Mouse (Mus musculus): ENCODE data around the gene Setx. TPM values are rescaled to one million over a fixed set of nuclear protein-coding genes. Genes with fewer than 3 reads are reported as not detected.
"Not testable (repeated sequence)": the region's sequence is repeated elsewhere in the genome, so short reads cannot be mapped to it uniquely, and the experiment has no call there.

Gene Setx
- polyA plus RNA-seq, 1 experiment from 2014 or later, result 11.8 TPM

DNA sequence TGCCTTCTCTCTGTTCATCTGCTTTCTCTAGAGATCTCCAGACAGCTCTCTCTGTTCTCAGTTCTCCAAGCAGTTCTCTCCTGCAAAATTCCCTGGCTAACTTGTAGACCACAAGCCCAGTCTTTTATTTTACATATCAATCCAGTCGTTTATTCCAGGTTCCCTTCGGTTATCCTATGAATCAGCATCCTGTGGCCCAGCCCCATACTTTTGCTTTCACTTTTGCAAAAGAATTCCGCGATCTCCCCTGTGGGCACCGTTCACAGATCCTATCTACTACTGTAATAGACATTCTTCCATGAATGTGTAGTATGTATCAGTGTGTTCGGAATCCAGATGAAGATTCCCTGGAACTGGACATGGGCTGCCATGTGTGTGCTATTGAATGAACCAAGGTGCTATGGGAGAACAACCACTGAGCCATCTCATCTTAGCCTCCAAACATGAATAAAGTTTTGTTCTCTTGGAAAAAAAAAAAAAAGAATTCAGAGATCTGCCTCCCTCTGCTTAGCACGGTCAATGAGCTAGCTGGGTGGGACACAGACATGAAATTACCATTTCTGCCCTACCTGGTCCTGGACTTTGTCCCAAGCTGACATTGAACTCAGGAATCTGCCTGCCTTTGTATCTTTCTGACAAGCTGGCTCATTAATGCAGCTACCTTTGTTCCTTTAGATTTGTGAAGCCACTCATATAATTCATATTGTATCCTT lies 23.0 kb upstream of the Setx start:
- DNase-seq (ENCODE audit: low spot score), result no peak
- H3K36me3 ChIP-seq, result no peaks in the 10 kb centered on the region
- WGBS, result 84% methylated on average over 7 of the region's 7 CpGs
- peaks cover 6% of the 10 kb centered on the region; the same call in 1 of the 2 replicates for H3K4me1 ChIP-seq
- H3K4me3 ChIP-seq, result no peak overlapping the region
- no peaks in the 10 kb centered on the region for H3K27me3 ChIP-seq (ENCODE audit: low read depth, poor library complexity, severe bottlenecking)
- no peak overlapping the region for H3K27ac ChIP-seq (replicated peaks)
- H3K9me3 ChIP-seq (replicated peaks), result no peaks in the 10 kb centered on the region

DNA sequence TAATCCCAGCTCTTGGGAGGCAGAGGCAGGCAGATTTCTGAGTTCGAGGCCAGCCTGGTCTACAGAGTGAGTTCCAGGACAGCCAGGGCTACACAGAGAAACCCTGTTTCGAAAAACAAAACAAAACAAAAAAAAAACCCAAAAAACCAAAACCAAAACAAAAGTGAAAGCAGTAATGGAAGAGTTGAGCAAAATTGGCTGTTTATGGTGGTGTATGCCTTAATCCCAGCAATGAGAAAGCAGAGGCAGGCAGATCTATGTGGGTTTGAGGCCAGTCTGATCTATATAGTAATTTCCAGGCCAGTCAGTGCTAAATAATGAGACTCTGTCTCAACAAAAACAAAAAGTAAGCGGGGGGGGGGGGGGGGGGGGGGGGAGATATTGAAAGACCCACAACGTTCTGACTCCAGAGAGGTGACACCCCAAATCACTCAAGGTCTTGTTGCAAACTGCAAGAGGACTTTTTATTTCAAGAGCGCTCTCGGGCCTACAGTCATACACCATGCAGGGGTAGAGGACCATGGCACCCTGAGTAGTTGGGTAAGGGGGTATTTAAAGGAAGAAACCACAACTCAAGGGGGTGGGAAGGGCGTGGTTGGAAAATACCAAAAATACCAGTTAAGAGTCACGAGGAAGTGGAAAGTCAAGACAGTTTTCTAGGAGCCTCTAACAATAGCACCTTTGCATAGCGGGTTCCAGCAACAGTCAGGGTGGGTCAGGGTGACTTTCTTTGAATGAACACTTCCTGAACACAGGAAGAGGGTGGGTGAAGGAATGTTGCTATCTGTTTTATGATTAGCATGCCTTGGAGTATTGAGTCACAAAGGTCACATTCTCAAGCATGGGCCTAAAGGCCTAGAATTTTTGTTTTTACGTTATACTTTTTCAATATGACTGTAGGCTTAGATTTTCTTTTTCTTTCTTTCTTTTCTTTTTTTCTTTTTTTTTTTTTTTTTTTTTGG lies 21.3 kb upstream of the Setx start:
- not testable (repeated sequence) for DNase-seq (ENCODE audit: low spot score); H3K27ac ChIP-seq (replicated peaks); H3K4me1 ChIP-seq; H3K36me3 ChIP-seq; H3K9me3 ChIP-seq (replicated peaks); H3K4me3 ChIP-seq; H3K27me3 ChIP-seq (ENCODE audit: low read depth, poor library complexity, severe bottlenecking)
- WGBS, result 84% methylated on average over 10 of the region's 10 CpGs

DNA sequence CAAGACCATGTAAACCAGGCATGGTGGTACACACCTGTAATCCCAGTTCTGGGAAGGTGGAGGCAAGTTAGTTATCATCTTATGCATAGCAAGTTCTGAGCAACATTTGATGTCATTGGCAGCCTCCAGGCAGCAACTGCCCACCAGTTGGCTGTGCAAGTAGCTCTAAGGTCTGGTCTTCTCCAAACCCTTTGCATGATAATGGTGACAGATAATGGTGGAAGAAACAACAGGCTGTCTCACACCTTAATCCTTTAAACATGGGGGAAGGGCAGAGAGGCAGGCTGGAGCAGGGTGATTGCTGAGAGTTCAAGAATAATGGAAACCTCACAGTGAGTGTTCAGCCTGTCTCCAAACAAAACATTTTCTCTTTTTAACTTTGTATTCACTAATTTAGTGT lies 3.0 kb upstream of the Setx start:
- Histone ChIP-seq H3K27ac (replicated peaks) (no peak overlapping the region), H3K4me3 (no peak overlapping the region), H3K4me1 (peaks cover 11% of the 10 kb centered on the region), H3K36me3 (no peaks in the 10 kb centered on the region), H3K9me3 (replicated peaks) (no peaks in the 10 kb centered on the region), H3K27me3 (ENCODE audit: low read depth, poor library complexity, severe bottlenecking) (no peaks in the 10 kb centered on the region)
- DNase-seq (ENCODE audit: low spot score), result no peak

DNA sequence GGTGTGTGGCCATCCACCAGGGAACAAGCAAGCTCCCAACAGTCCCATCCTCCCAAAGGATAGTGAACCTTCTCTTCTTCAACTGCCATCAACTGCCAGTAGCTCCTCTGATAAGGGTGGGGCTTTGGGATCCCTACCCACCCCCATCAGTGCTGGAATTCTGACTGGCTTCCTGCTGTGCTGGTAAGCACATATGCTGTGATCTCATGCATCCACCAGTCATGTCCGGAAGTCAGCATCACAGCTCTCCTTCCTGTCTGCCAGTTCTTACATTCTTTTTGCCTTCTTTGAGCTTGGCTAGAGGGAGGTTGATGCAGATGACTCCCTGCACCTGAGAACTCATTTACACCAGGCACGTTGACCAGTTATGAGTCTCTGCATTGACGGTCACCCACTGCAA lies 1.5 kb upstream of the Setx start:
- 82% methylated on average over 3 of the region's 3 CpGs for WGBS
- H3K4me1 ChIP-seq, result peaks cover 21% of the 10 kb centered on the region
- no peaks in the 10 kb centered on the region for H3K27me3 ChIP-seq (ENCODE audit: low read depth, poor library complexity, severe bottlenecking)
- H3K4me3 ChIP-seq, result no peak overlapping the region
- no peaks in the 10 kb centered on the region for H3K9me3 ChIP-seq (replicated peaks)
- no peak for DNase-seq (ENCODE audit: low spot score)
- no peak overlapping the region for H3K27ac ChIP-seq (replicated peaks)
- H3K36me3 ChIP-seq, result peaks cover 11% of the 10 kb centered on the region

DNA sequence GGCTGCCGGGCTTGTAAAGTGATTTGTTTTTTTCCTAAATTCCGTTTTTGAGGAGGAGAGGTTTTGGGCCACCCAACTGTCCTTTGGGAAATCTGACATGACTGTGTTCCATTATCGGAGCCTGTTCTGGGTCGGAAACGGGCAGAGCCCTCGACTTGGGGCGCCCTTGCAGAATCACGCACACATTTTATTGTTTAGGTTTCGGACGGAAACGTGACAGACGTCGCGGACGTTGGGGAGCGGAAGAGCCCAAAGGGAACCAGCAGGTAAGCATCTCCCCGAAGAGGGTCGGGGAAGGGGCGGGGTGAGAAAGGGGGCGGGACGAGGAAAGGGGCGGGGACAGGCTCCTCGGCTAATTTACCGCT lies 572 bp downstream of the Setx start:
- Histone ChIP-seq H3K4me1 (peaks cover 21% of the 10 kb centered on the region), H3K36me3 (peaks cover 31% of the 10 kb centered on the region), H3K27ac (replicated peaks) (peak overlapping the region; percentile 94), H3K4me3 (peak overlapping the region; percentile 93), H3K9me3 (replicated peaks) (no peaks in the 10 kb centered on the region), H3K27me3 (ENCODE audit: low read depth, poor library complexity, severe bottlenecking) (no peaks in the 10 kb centered on the region)
- no peak for DNase-seq (ENCODE audit: low spot score)
- WGBS, result under 1% methylated on average over 24 of the region's 24 CpGs

DNA sequence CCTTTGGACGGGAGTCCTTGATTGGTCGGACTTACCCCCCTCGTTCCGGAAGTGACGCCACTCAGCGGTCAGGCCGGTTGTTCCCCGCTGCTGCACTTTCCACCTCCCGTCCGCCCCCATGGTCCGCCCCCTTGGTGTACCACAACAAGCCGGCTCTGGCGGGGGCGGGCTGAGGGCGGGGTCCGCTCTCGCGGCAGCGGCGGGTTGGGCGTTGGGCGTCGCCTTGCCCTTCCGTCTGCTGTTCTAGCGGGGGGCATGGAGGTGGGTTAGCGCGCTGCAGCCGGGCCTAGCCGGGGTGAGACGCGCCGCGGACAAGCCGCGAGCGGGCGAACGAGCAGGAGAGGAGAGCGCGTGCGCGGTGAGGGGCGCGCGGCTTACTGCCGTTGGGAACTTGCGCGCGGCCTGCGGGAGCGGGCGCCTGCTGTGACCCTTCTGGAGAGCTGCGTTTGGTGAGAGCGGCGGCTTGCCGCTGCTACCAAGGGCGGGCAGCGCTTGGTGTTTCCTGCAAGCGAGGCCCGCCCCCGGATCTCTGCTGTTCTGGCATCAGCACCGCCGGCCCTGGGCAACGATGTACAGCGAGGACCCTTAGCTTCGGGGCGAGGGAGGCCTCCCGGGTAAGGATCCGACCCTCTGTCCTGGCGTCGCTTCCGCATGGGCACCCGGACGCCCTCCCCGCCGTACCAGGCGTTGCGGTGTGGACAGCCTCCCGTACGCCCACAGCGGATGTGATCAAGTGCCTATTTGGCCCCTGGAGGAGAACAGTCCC lies 1.1 kb downstream of the Setx start:
- Histone ChIP-seq H3K27me3 (ENCODE audit: low read depth, poor library complexity, severe bottlenecking) (no peaks in the 10 kb centered on the region), H3K4me3 (peak overlapping the region; percentile 93), H3K4me1 (peaks cover 21% of the 10 kb centered on the region), H3K36me3 (peaks cover 37% of the 10 kb centered on the region), H3K9me3 (replicated peaks) (no peaks in the 10 kb centered on the region), H3K27ac (replicated peaks) (peak overlapping the region; percentile 94)
- peak; percentile 100 for DNase-seq (ENCODE audit: low spot score)
- WGBS, result under 1% methylated on average over 81 of the region's 81 CpGs

DNA sequence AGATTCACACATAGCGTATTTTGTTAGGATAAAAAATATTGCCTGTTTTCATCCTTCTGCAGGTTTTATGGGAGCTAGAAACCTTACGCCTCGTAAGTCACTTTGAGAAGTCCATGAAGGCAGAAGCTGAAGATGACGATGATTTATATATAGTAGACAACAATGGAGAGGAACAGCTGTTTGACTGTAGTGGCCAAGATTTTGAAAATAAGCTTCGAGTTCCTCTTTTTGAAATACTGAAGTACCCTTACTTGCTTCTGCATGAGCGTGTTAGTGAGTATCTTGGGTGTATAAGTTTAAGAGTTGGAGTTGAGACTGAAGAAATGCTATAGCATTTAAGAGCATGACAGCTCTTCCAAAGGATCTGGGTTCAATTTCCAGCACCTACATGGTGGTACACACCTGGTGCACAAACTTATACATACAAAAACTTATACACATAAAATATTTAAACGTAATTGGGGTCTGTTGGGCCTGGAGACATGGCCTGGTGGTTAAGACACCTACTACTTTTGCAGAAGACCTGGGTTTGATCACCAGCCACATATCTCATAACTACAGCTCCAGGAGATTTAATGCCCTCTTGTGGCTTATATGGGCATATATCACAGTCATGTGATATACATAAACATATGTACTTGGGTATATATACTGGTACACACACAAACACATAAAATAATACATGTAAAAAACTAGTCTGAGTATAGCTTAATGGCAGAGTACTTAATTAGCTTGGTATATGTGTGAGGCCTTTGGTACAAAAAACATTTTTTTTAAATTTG lies 6.3 kb downstream of the Setx start:
- Histone ChIP-seq H3K4me3 (no peak overlapping the region), H3K4me1 (peaks cover 16% of the 10 kb centered on the region), H3K27ac (replicated peaks) (no peak overlapping the region), H3K36me3 (peaks cover 86% of the 10 kb centered on the region), H3K9me3 (replicated peaks) (no peaks in the 10 kb centered on the region), H3K27me3 (ENCODE audit: low read depth, poor library complexity, severe bottlenecking) (no peaks in the 10 kb centered on the region)
- no peak for DNase-seq (ENCODE audit: low spot score)
- WGBS, result 94% methylated on average over 7 of the region's 7 CpGs

DNA sequence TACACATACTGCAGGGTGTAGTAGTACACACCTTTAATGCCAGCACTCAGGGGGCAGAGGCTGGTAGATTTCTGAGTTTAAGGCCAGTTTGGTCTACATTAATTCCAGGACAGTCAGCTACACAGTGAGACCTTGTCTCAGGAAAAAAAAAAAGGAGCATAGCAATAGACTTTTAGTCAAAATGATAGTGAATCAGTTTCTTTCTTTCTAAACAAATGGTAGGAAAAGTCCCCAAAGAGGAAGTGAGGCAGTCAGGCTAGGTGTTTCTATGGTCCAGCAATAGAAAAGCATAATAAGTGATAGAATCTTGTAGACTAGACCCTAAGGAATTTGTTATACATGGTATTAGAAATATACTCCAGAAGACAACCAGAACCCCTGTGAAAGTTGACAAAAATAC lies 11.2 kb downstream of the Setx start:
- Histone ChIP-seq H3K27me3 (ENCODE audit: low read depth, poor library complexity, severe bottlenecking) (no peaks in the 10 kb centered on the region), H3K4me1 (no peaks in the 10 kb centered on the region), H3K27ac (replicated peaks) (no peak overlapping the region), H3K9me3 (replicated peaks) (no peaks in the 10 kb centered on the region), H3K4me3 (no peak overlapping the region), H3K36me3 (peaks cover 94% of the 10 kb centered on the region)
- DNase-seq (ENCODE audit: low spot score), result no peak

DNA sequence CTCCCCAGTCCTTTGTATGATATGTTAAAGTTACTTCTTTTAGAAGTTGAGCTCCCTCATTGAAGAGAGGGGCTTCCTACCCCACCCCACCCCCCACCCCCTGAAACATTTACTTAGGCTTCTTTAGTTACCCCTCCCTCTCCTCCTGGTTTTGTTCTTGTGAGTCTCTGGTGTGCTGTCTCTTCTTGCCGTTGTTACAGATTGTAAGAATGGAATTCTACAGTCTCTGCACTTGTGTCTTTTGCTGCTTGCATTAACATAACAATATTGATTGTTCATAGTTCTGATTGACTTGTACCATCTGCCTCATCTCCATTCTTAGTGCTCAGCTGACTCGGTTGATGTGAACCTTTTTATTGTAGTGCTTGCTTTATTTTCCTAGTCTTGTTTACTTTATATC lies 28.0 kb downstream of the Setx start:
- Histone ChIP-seq H3K27ac (replicated peaks) (no peak overlapping the region), H3K36me3 (peaks cover 98% of the 10 kb centered on the region), H3K9me3 (replicated peaks) (no peaks in the 10 kb centered on the region), H3K4me3 (no peak overlapping the region), H3K4me1 (peaks cover 5% of the 10 kb centered on the region; the same call in 1 of the 2 replicates), H3K27me3 (ENCODE audit: low read depth, poor library complexity, severe bottlenecking) (no peaks in the 10 kb centered on the region)
- DNase-seq (ENCODE audit: low spot score), result no peak
- whole genome bisulfite sequencing, result 65% methylated on average over 2 of the region's 2 CpGs

DNA sequence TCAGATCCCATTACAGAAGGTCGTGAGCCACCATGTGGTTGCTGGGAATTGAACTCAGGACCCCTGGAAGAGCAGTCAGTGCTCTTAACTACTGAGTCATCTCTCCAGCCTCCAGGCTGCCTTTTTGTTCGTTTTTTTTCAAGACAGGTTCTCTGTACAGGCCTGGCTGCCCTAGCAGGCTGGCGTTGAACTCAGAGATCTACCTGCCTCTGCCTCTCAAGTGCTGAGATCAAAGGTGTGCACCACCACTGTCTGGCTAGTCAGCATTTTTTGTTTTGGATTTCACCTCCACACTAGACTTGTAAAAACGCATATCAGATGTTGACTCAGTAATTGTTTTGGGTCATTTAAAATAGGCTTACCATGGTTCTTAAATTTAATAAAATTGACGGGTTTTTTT lies 44.1 kb downstream of the Setx start:
- H3K9me3 ChIP-seq (replicated peaks), result no peaks in the 10 kb centered on the region
- 91% methylated on average over 5 of the region's 5 CpGs for WGBS
- no peak overlapping the region for H3K4me3 ChIP-seq
- H3K27ac ChIP-seq (replicated peaks), result no peak overlapping the region
- no peak for DNase-seq (ENCODE audit: low spot score)
- peaks cover 93% of the 10 kb centered on the region for H3K36me3 ChIP-seq
- no peaks in the 10 kb centered on the region for H3K4me1 ChIP-seq
- H3K27me3 ChIP-seq (ENCODE audit: low read depth, poor library complexity, severe bottlenecking), result no peaks in the 10 kb centered on the region

DNA sequence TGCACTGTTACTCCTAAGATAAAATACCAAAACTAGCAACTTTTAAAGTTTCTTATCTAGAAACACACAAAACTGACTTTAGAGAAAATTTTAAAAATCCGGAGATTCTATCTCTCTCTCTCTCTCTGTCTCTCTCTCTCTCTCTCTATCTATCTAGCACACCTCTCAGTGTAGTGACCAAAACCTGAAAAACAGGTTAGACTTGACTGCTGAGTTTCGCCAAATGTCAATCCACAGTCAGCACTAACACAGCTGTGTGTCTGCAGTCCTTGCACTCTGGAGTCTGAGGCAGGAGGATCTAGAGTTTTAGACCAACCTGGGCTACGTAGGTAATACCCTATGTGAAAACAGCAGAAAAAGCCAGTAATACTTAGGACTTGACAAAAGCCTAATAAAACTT lies 50.9 kb downstream of the Setx start:
- no peak for DNase-seq (ENCODE audit: low spot score)
- Histone ChIP-seq H3K27me3 (ENCODE audit: low read depth, poor library complexity, severe bottlenecking) (no peaks in the 10 kb centered on the region), H3K9me3 (replicated peaks) (no peaks in the 10 kb centered on the region), H3K36me3 (peaks cover 97% of the 10 kb centered on the region), H3K4me3 (no peak overlapping the region), H3K27ac (replicated peaks) (no peak overlapping the region), H3K4me1 (no peaks in the 10 kb centered on the region)
- WGBS, result 86% methylated on average over 3 of the region's 3 CpGs

DNA sequence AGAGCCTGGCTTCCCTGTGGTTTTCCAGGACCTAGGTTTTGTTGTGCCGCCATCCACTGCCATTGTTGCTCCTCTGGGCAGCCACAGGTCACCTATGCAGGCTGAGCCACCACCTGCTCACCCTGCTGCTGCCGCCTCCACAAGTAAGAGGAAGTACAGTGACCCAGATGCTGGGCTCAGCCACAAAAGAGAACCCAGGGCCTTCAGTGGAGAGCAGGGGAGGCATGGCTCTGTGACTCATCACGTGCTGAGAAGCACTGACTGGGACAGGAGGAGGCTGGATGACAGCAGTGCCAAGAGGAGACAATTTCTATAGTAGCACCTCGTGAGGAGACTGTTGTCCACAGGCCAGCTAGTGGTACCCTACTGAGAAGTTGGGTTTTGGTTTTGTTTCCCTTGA lies 55.8 kb downstream of the Setx start:
- H3K9me3 ChIP-seq (replicated peaks), result no peaks in the 10 kb centered on the region
- no peaks in the 10 kb centered on the region for H3K4me1 ChIP-seq
- WGBS, result 87% methylated on average over 4 of the region's 4 CpGs
- H3K4me3 ChIP-seq, result no peak overlapping the region
- H3K27ac ChIP-seq (replicated peaks), result no peak overlapping the region
- peaks cover 74% of the 10 kb centered on the region for H3K36me3 ChIP-seq
- H3K27me3 ChIP-seq (ENCODE audit: low read depth, poor library complexity, severe bottlenecking), result no peaks in the 10 kb centered on the region
- DNase-seq (ENCODE audit: low spot score), result no peak
